Mouse (Mus musculus) midbrain, embryonic 11.5 days (tissue): ENCODE data around the gene Tlr4. TPM values are rescaled to one million over a fixed set of nuclear protein-coding genes. Genes with fewer than 3 reads are reported as not detected.

ENCODE experiments used
- ATAC-seq: fragments of 200-750 bp; cut with Nextera tagmentation; 2 replicates; pipeline ENCODE4 v1.8.0; 2017; ENCODE audit warnings: moderate TSS enrichment, moderate library complexity; ENCODE audit not compliant: low FRiP score
- DNase-seq: peaks from one replicate; pipeline ENCODE4 v3.0.0; 2015; ENCODE audit warnings: low spot score; ENCODE audit errors: missing footprints
- H3K27ac ChIP-seq: fragments of 300-500 bp; sonication (generic); 2 replicates; pipeline ENCODE4 v1.5.1; 2014; ENCODE audit warnings: low read depth, low read length
- H3K27me3 ChIP-seq: fragments of 300-500 bp; sonication (generic); 2 replicates; pipeline ENCODE4 v1.6.1; 2014; ENCODE audit warnings: mild to moderate bottlenecking, low read length, moderate library complexity, mixed read lengths; ENCODE audit not compliant: control insufficient read depth, insufficient read depth
- H3K36me3 ChIP-seq: fragments of 300-500 bp; sonication (generic); 2 replicates; pipeline ENCODE4 v1.6.1; 2014; ENCODE audit warnings: mild to moderate bottlenecking, low read length, moderate library complexity, mixed read lengths; ENCODE audit not compliant: control insufficient read depth, insufficient read depth
- H3K4me1 ChIP-seq: fragments of 300-500 bp; sonication (generic); 2 replicates; pipeline ENCODE4 v1.6.1; 2014; ENCODE audit warnings: low read length; ENCODE audit not compliant: control insufficient read depth, insufficient read depth
- H3K4me2 ChIP-seq: fragments of 300-500 bp; sonication (generic); 2 replicates; pipeline ENCODE4 v1.6.1; 2014; ENCODE audit warnings: mild to moderate bottlenecking, moderate library complexity
- H3K4me3 ChIP-seq: fragments of 300-500 bp; sonication (generic); 2 replicates; pipeline ENCODE4 v1.5.1; 2014; ENCODE audit warnings: low read depth, low read length
- H3K9ac ChIP-seq: fragments of 300-500 bp; sonication (generic); 2 replicates; pipeline ENCODE4 v1.6.1; 2014; ENCODE audit warnings: low read length
- H3K9me3 ChIP-seq: fragments of 300-500 bp; sonication (generic); 2 replicates; pipeline ENCODE4 v1.6.1; 2016; ENCODE audit warnings: low read length; ENCODE audit not compliant: control insufficient read depth
- WGBS: fragments of 180-500 bp; shearing (Covaris S2); extraction: QIAGEN DNeasy Blood & Tissue Kit; methylation state at CpG from one replicate; pipeline ENCODE4 v1.1.7; 2014; 5-methylcytosine and 5-hydroxymethylcytosine counted together
- polyA plus RNA-seq: library from polyadenylated mRNA; unstranded; fragments of >200 nt; fragmentation: Nextera tagmentation; extraction: Ambion mirVana; gene quantifications from 2 replicates; pipeline ENCODE4 v1.2.1, GENCODE M21; 2014

The Tlr4 gene
- polyA plus RNA-seq, 1 experiment from 2014 or later: 0.74 TPM

- no peak for ATAC-seq
- Histone ChIP-seq H3K4me2 (no peak overlapping the region), H3K27me3 (no peaks in the 10 kb centered on the region), H3K4me3 (no peak overlapping the region), H3K9me3 (no peaks in the 10 kb centered on the region), H3K36me3 (no peaks in the 10 kb centered on the region), H3K9ac (no peak overlapping the region), H3K27ac (no peak overlapping the region), H3K4me1 (no peaks in the 10 kb centered on the region)
- WGBS: 61% methylated on average over 5 of the region's 5 CpGs
- DNase-seq: no peak
These were observed 1.3 kb downstream of the Tlr4 start for GRCm38 (mm10) chr4:66828686-66829085.

- H3K27me3 ChIP-seq: no peaks in the 10 kb centered on the region
- no peak overlapping the region for H3K4me3 ChIP-seq
- no peaks in the 10 kb centered on the region for H3K9me3 ChIP-seq
- H3K27ac ChIP-seq: no peak overlapping the region
- H3K4me2 ChIP-seq: no peak overlapping the region
- H3K4me1 ChIP-seq: no peaks in the 10 kb centered on the region
- no peaks in the 10 kb centered on the region for H3K36me3 ChIP-seq
- no peak overlapping the region for H3K9ac ChIP-seq
- WGBS: 98% methylated on average over 2 of the region's 2 CpGs
- DNase-seq (no peak), ATAC-seq (no peak)
These were observed 10.7 kb downstream of the Tlr4 start for GRCm38 (mm10) chr4:66838071-66838470.

GRCm38 (mm10) chr4:66843255-66843654 is 15.9 kb downstream of the Tlr4 start:
- Histone ChIP-seq H3K4me1 (no peaks in the 10 kb centered on the region), H3K9ac (no peak overlapping the region), H3K9me3 (no peaks in the 10 kb centered on the region), H3K27me3 (no peaks in the 10 kb centered on the region), H3K4me2 (no peak overlapping the region), H3K4me3 (no peak overlapping the region), H3K27ac (no peak overlapping the region), H3K36me3 (no peaks in the 10 kb centered on the region)
- DNase-seq: no peak
- 78% methylated on average over 1 of the region's 1 CpGs for WGBS
- no peak for ATAC-seq

- DNase-seq (no peak), ATAC-seq (no peak)
- no peaks in the 10 kb centered on the region for H3K9me3 ChIP-seq
- no peak overlapping the region for H3K4me3 ChIP-seq
- no peak overlapping the region for H3K27ac ChIP-seq
- no peaks in the 10 kb centered on the region for H3K27me3 ChIP-seq
- no peak overlapping the region for H3K9ac ChIP-seq
- H3K4me1 ChIP-seq: no peaks in the 10 kb centered on the region
- no peaks in the 10 kb centered on the region for H3K36me3 ChIP-seq
- 91% methylated on average over 3 of the region's 3 CpGs for WGBS
- H3K4me2 ChIP-seq: no peak overlapping the region
These were observed 24.6 kb downstream of the Tlr4 start for GRCm38 (mm10) chr4:66852011-66852410.

- WGBS: 88% methylated on average over 1 of the region's 1 CpGs
- no peak overlapping the region for H3K27ac ChIP-seq
- DNase-seq: no peak
- no peak overlapping the region for H3K4me3 ChIP-seq
- ATAC-seq: no peak
- H3K36me3 ChIP-seq: no peaks in the 10 kb centered on the region
- no peak overlapping the region for H3K4me2 ChIP-seq
- no peaks in the 10 kb centered on the region for H3K27me3 ChIP-seq
- no peak overlapping the region for H3K9ac ChIP-seq
- no peaks in the 10 kb centered on the region for H3K9me3 ChIP-seq
- H3K4me1 ChIP-seq: no peaks in the 10 kb centered on the region
These were observed 29.6 kb downstream of the Tlr4 start for GRCm38 (mm10) chr4:66856992-66857391.

GRCm38 (mm10) chr4:66869919-66870318 is 42.5 kb downstream of the Tlr4 start:
- ATAC-seq (no peak), DNase-seq (peak; percentile 72)
- Histone ChIP-seq H3K4me3 (no peak overlapping the region), H3K4me1 (0 out of 2 replicates have a peak, but pooled peaks cover 3% of the 10 kb centered on the region), H3K9ac (no peak overlapping the region), H3K27ac (no peak overlapping the region), H3K36me3 (no peaks in the 10 kb centered on the region), H3K4me2 (no peak overlapping the region), H3K27me3 (no peaks in the 10 kb centered on the region), H3K9me3 (no peaks in the 10 kb centered on the region)
- WGBS: 73% methylated on average over 7 of the region's 7 CpGs

GRCm38 (mm10) chr4:66872026-66872425 is 44.6 kb downstream of the Tlr4 start:
- Histone ChIP-seq H3K4me3 (no peak overlapping the region), H3K4me1 (0 out of 2 replicates have a peak, but pooled peaks cover 3% of the 10 kb centered on the region), H3K4me2 (no peak overlapping the region), H3K27ac (no peak overlapping the region), H3K9me3 (no peaks in the 10 kb centered on the region), H3K9ac (no peak overlapping the region), H3K36me3 (no peaks in the 10 kb centered on the region), H3K27me3 (no peaks in the 10 kb centered on the region)
- no peak for DNase-seq
- ATAC-seq: no peak
- 83% methylated on average over 5 of the region's 5 CpGs for WGBS

- no peak overlapping the region for H3K27ac ChIP-seq
- no peaks in the 10 kb centered on the region for H3K9me3 ChIP-seq
- no peaks in the 10 kb centered on the region for H3K27me3 ChIP-seq
- H3K9ac ChIP-seq: no peak overlapping the region
- H3K36me3 ChIP-seq: no peaks in the 10 kb centered on the region
- ATAC-seq (no peak), DNase-seq (peak; percentile 17)
- 0 out of 2 replicates have a peak, but pooled peaks cover 3% of the 10 kb centered on the region for H3K4me1 ChIP-seq
- H3K4me3 ChIP-seq: no peak overlapping the region
- no peak overlapping the region for H3K4me2 ChIP-seq
These were observed 46.0 kb downstream of the Tlr4 start for GRCm38 (mm10) chr4:66873342-66873741.

- no peak overlapping the region for H3K9ac ChIP-seq
- H3K4me1 ChIP-seq: no peaks in the 10 kb centered on the region
- H3K27me3 ChIP-seq: no peaks in the 10 kb centered on the region
- no peaks in the 10 kb centered on the region for H3K36me3 ChIP-seq
- H3K4me2 ChIP-seq: no peak overlapping the region
- ATAC-seq (no peak), DNase-seq (peak; percentile 23)
- WGBS: 80% methylated on average over 4 of the region's 4 CpGs
- no peaks in the 10 kb centered on the region for H3K9me3 ChIP-seq
- H3K27ac ChIP-seq: no peak overlapping the region
- H3K4me3 ChIP-seq: no peak overlapping the region
These were observed 48.4 kb downstream of the Tlr4 start for GRCm38 (mm10) chr4:66875751-66876150.

- DNase-seq (no peak), ATAC-seq (no peak)
- no peaks in the 10 kb centered on the region for H3K4me1 ChIP-seq
- H3K27ac ChIP-seq: no peak overlapping the region
- no peaks in the 10 kb centered on the region for H3K27me3 ChIP-seq
- no peak overlapping the region for H3K4me2 ChIP-seq
- no peaks in the 10 kb centered on the region for H3K9me3 ChIP-seq
- no peak overlapping the region for H3K4me3 ChIP-seq
- H3K36me3 ChIP-seq: no peaks in the 10 kb centered on the region
- H3K9ac ChIP-seq: no peak overlapping the region
- WGBS: 62% methylated on average over 11 of the region's 11 CpGs
These were observed 50.2 kb downstream of the Tlr4 start for GRCm38 (mm10) chr4:66877609-66878008.
